Mouse (Mus musculus): ENCODE measurements around the gene Adgrl3.

- TF ChIP-seq ZMIZ1 (IDR thresholded peaks at IDR 0.05; ENCODE audit: low read depth, low read length) (no peak), ZKSCAN1 (IDR thresholded peaks at IDR 0.05; ENCODE audit: low read depth, low read length) (no peak), MYC (IDR thresholded peaks at IDR 0.05; ENCODE audit: low read depth, low read length) (no peak), MAX (IDR thresholded peaks at IDR 0.05; ENCODE audit: low read length) (no peak), CTCF (IDR thresholded peaks at IDR 0.05 in 2 of 3, conservative IDR thresholded peaks at IDR 0.05 in 1 of 3; ENCODE audit: control insufficient read depth in 1 of 3, insufficient read depth in 1 of 3, low read depth in 2 of 3, low read length in 3 of 3, poor library complexity in 1 of 3, severe bottlenecking in 1 of 3) (no peak), POLR2A (IDR thresholded peaks at IDR 0.05; ENCODE audit: control insufficient read depth in 1 of 2, insufficient read depth in 1 of 2, low read depth in 1 of 2, low read length in 2 of 2, poor library complexity in 1 of 2) (no peak)
These were observed 136.3 kb downstream of the Adgrl3 start for GRCm38 (mm10) chr5:81156281-81156680.
